Mouse (Mus musculus) ES-CJ7 (cell line): Measurements from ENCODE around the gene Igf2bp3.

Experiments used
- DNase-seq: peaks from one replicate; pipeline ENCODE4 v3.0.0; 2011; ENCODE audit warnings: low read depth, low spot score

Igf2bp3 gene

GRCm38 (mm10) chr6:49219001-49219560 lies 4.3 kb upstream of the Igf2bp3 start:
- no peak for DNase-seq

GRCm38 (mm10) chr6:49218275-49218802 lies 3.6 kb upstream of the Igf2bp3 start:
- DNase-seq = peak; percentile 57

- peak; percentile 99 for DNase-seq
Observed at GRCm38 (mm10) chr6:49217581-49218274, 3.0 kb upstream of the Igf2bp3 start.

- no peak for DNase-seq
Observed at GRCm38 (mm10) chr6:49216811-49217542, 2.2 kb upstream of the Igf2bp3 start.

GRCm38 (mm10) chr6:49215748-49216585 lies 1.2 kb upstream of the Igf2bp3 start:
- peak; percentile 80 for DNase-seq

- peak; percentile 94 for DNase-seq
Observed at GRCm38 (mm10) chr6:49214086-49214927, 450 bp downstream of the Igf2bp3 start.

GRCm38 (mm10) chr6:49213581-49214085 lies 1.1 kb downstream of the Igf2bp3 start:
- no peak for DNase-seq

GRCm38 (mm10) chr6:49212931-49213580 lies 1.7 kb downstream of the Igf2bp3 start:
- DNase-seq = peak; percentile 75

GRCm38 (mm10) chr6:49212141-49212540 lies 2.6 kb downstream of the Igf2bp3 start:
- DNase-seq = no peak

- no peak for DNase-seq
Observed at GRCm38 (mm10) chr6:49211596-49211995, 3.2 kb downstream of the Igf2bp3 start.

- peak; percentile 97 for DNase-seq
Observed at GRCm38 (mm10) chr6:49209881-49210854, 4.6 kb downstream of the Igf2bp3 start.

GRCm38 (mm10) chr6:49208935-49209334 lies 5.8 kb downstream of the Igf2bp3 start:
- peak; percentile 88 for DNase-seq

- DNase-seq = no peak
Observed at GRCm38 (mm10) chr6:49208297-49208930, 6.3 kb downstream of the Igf2bp3 start.

GRCm38 (mm10) chr6:49206416-49206815 lies 8.3 kb downstream of the Igf2bp3 start:
- DNase-seq = no peak

GRCm38 (mm10) chr6:49195188-49195587 lies 19.6 kb downstream of the Igf2bp3 start:
- DNase-seq = no peak

GRCm38 (mm10) chr6:49194536-49194935 lies 20.2 kb downstream of the Igf2bp3 start:
- DNase-seq = peak; percentile 44

GRCm38 (mm10) chr6:49189363-49189762 lies 25.4 kb downstream of the Igf2bp3 start:
- DNase-seq = peak; percentile 79

GRCm38 (mm10) chr6:49187299-49187698 lies 27.5 kb downstream of the Igf2bp3 start:
- peak; percentile 82 for DNase-seq
